Mouse (Mus musculus) urinary bladder, adult 18-20 months (tissue): ENCODE data around the gene Cs.

ENCODE experiments used
- DNase-seq, 2 experiments: peaks; one replicate each; pipeline ENCODE4 v3.0.0; 2022; ENCODE audit warnings: low spot score in 2 of 2, mixed read lengths in 2 of 2

The Cs gene

DNA sequence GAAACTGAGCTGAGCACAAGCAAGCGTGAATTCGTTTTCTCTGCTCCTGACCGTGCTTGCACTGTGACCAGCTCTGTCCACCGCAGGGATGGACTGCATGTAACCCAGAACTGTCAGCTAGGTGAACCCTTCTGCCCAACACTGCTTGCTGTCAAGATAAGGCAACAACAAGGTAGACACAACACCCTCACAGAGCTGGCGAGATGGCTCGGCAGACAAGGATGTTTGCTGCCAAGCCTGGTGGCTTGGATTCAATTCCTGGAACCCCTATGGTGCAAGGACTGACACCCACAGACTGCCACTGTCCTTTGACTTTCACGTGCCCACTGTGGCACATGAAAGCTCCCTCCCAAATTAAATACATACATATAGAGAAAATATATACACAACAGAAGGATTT is 66.4 kb downstream of the Cs start:
- DNase-seq = no peak

GRCm38 (mm10) chr10:128408591-128409535 is 71.3 kb downstream of the Cs start:
- DNase-seq = no peak

- DNase-seq = peak; percentile 90 to 95
Observed at GRCm38 (mm10) chr10:128409692-128410559, 72.4 kb downstream of the Cs start.

- DNase-seq = no peak
Observed at GRCm38 (mm10) chr10:128410560-128410845, 73.0 kb downstream of the Cs start.

- peak; percentile 94 to 97 for DNase-seq
Observed at GRCm38 (mm10) chr10:128411211-128412054, 73.9 kb downstream of the Cs start, which contains the start of the genes Nabp2 and Rnf41. Gene Nabp2 (minus strand): TSS chr10:128411492. Gene Rnf41 (plus strand): TSS chr10:128411657.

- no peak for DNase-seq
Observed at GRCm38 (mm10) chr10:128412055-128412381, 74.5 kb downstream of the Cs start.
